ENCODE assay signal across 30 mouse cellular contexts in genomic region chr7:107403261-107403660, GRCm38 (mm10). TPM values are rescaled to one million over a fixed set of nuclear protein-coding genes. Genes with fewer than 3 reads are reported as not detected.
DNase-seq lines count a peak whose midpoint lies in the region; ATAC-seq and TF ChIP-seq lines count a peak whose summit lies in the region.
"Had no signal": no experiment of that assay in that cellular context is flagged by ENCODE, and none has a peak within 500 bp of the region (broad histone marks: within the 10 kb centered on the region; RNA-seq: fewer than 3 reads in every experiment).

No protein-coding gene starts in this region.

- no peak overlapping the region for H3K9ac ChIP-seq in hindbrain, embryonic 15.5 days
- H3K9ac ChIP-seq in hindbrain, embryonic 16.5 days (ENCODE audit: low read depth, low read length), result no peak overlapping the region
- H3K9ac ChIP-seq in midbrain, postnatal 0 days (replicated peaks; ENCODE audit: low read length, poor library complexity, severe bottlenecking), result no peak overlapping the region
- H3K9ac ChIP-seq: embryonic facial prominence, embryonic 13.5 days; forebrain, embryonic 12.5 days; forebrain, embryonic 15.5 days; heart, embryonic 12.5 days; heart, embryonic 15.5 days; hindbrain, embryonic 14.5 days had no signal

- no peaks in the 10 kb centered on the region for H3K36me3 ChIP-seq in hindbrain, embryonic 15.5 days
- H3K36me3 ChIP-seq in hindbrain, embryonic 16.5 days (ENCODE audit: control insufficient read depth, insufficient read depth, low read length), result no peaks in the 10 kb centered on the region
- H3K36me3 ChIP-seq in midbrain, postnatal 0 days (ENCODE audit: insufficient read depth, low read length), result no peaks in the 10 kb centered on the region
- no peaks in the 10 kb centered on the region for H3K36me3 ChIP-seq in midbrain, embryonic 10.5 days
- H3K36me3 ChIP-seq: embryonic facial prominence, embryonic 10.5 days; embryonic facial prominence, embryonic 13.5 days; forebrain, embryonic 12.5 days; forebrain, embryonic 15.5 days; G1E; heart, embryonic 12.5 days; heart, embryonic 15.5 days had no signal

- ATAC-seq in hindbrain, embryonic 15.5 days (ENCODE audit: low FRiP score, low read depth), result 0 out of 2 replicates have a peak, but pooled peaks have one; percentile 14
- no peak; the same call in 1 of the 2 replicates for ATAC-seq in hindbrain, embryonic 16.5 days
- ATAC-seq in midbrain, postnatal 0 days (ENCODE audit: low FRiP score), result no peak
- ATAC-seq: forebrain, embryonic 15.5 days; inflammation-experienced regulatory T-cells, adult 6 months; intestine, embryonic 16.5 days; Patski had no signal

- H3K27me3 ChIP-seq in hindbrain, embryonic 15.5 days, result no peaks in the 10 kb centered on the region
- H3K27me3 ChIP-seq in hindbrain, embryonic 16.5 days (replicated peaks; ENCODE audit: control insufficient read depth, insufficient read depth, low read length), result no peaks in the 10 kb centered on the region
- no peaks in the 10 kb centered on the region for H3K27me3 ChIP-seq in midbrain, postnatal 0 days (ENCODE audit: insufficient read depth, low read length)
- no peaks in the 10 kb centered on the region for H3K27me3 ChIP-seq in midbrain, embryonic 10.5 days (ENCODE audit: low read depth, poor library complexity, severe bottlenecking)
- H3K27me3 ChIP-seq: embryonic facial prominence, embryonic 13.5 days; forebrain, embryonic 12.5 days; forebrain, embryonic 15.5 days; heart, embryonic 12.5 days; heart, embryonic 15.5 days; Patski had no signal

- H3K4me3 ChIP-seq in hindbrain, embryonic 15.5 days, result no peak overlapping the region
- H3K4me3 ChIP-seq in hindbrain, embryonic 16.5 days (ENCODE audit: low read length), result no peak overlapping the region
- H3K4me3 ChIP-seq in midbrain, postnatal 0 days (ENCODE audit: low read depth, low read length), result no peak overlapping the region
- H3K4me3 ChIP-seq in midbrain, embryonic 10.5 days, result no peak overlapping the region
- H3K4me3 ChIP-seq: embryonic facial prominence, embryonic 10.5 days; embryonic facial prominence, embryonic 13.5 days; erythroblast, embryonic 14.5 days; forebrain, embryonic 12.5 days; forebrain, embryonic 15.5 days; heart, embryonic 12.5 days; heart, embryonic 15.5 days had no signal

- H3K9me3 ChIP-seq in hindbrain, embryonic 15.5 days, result no peaks in the 10 kb centered on the region
- no peaks in the 10 kb centered on the region for H3K9me3 ChIP-seq in hindbrain, embryonic 16.5 days (ENCODE audit: control insufficient read depth, low read length)
- H3K9me3 ChIP-seq in midbrain, postnatal 0 days (ENCODE audit: low read length), result no peaks in the 10 kb centered on the region
- no peaks in the 10 kb centered on the region for H3K9me3 ChIP-seq in midbrain, embryonic 10.5 days (replicated peaks)
- H3K9me3 ChIP-seq: embryonic facial prominence, embryonic 10.5 days; embryonic facial prominence, embryonic 13.5 days; forebrain, embryonic 12.5 days; forebrain, embryonic 15.5 days; heart, embryonic 12.5 days; heart, embryonic 15.5 days had no signal

- DNase-seq in cerebellum, adult 8-10 months, result peak; percentile 40
- no peak for DNase-seq in cerebellum, adult 11 months
- DNase-seq in midbrain, postnatal 0 days (ENCODE audit: low spot score), result peak; percentile 36
- DNase-seq in midbrain, embryonic 10.5 days (ENCODE audit: low spot score), result no peak
- peak; percentile 36 for DNase-seq in brain, embryonic 14.5 days (ENCODE audit: low read depth)
- DNase-seq in spleen, adult 12 weeks (ENCODE audit: low spot score), result no peak
- DNase-seq: adrenal gland, postnatal 10 days; adrenal gland, postnatal 36 days; B cell, adult 2 months; embryo, embryonic 11 days; gastrocnemius, postnatal 25 days; heart, adult 18-20 months; heart, postnatal 10 days; heart, postnatal 36 days; kidney, adult 18-20 months had no signal

- H3K4me1 ChIP-seq in hindbrain, embryonic 15.5 days (replicated peaks), result no peaks in the 10 kb centered on the region
- H3K4me1 ChIP-seq in hindbrain, embryonic 16.5 days (ENCODE audit: control insufficient read depth, insufficient read depth, low read depth, low read length), result no peaks in the 10 kb centered on the region
- H3K4me1 ChIP-seq in midbrain, postnatal 0 days (ENCODE audit: insufficient read depth, low read length), result no peaks in the 10 kb centered on the region
- no peaks in the 10 kb centered on the region for H3K4me1 ChIP-seq in midbrain, embryonic 10.5 days
- H3K4me1 ChIP-seq: embryonic facial prominence, embryonic 10.5 days; embryonic facial prominence, embryonic 13.5 days; forebrain, embryonic 12.5 days; forebrain, embryonic 15.5 days; heart, embryonic 12.5 days; heart, embryonic 15.5 days had no signal

- no peak for TF ChIP-seq POLR2A in brain, embryonic 14.5 days (IDR thresholded peaks at IDR 0.05; ENCODE audit: borderline replicate concordance, extremely low read depth, insufficient read depth, insufficient read length, poor library complexity, severe bottlenecking)

- H3K27ac ChIP-seq in hindbrain, embryonic 15.5 days (replicated peaks), result no peak overlapping the region
- no peak overlapping the region for H3K27ac ChIP-seq in hindbrain, embryonic 16.5 days (ENCODE audit: low read depth, low read length)
- H3K27ac ChIP-seq in midbrain, postnatal 0 days (ENCODE audit: low read depth, low read length), result no peak overlapping the region
- no peak overlapping the region for H3K27ac ChIP-seq in midbrain, embryonic 10.5 days (replicated peaks)
- H3K27ac ChIP-seq: embryonic facial prominence, embryonic 10.5 days; embryonic facial prominence, embryonic 13.5 days; forebrain, embryonic 12.5 days; forebrain, embryonic 15.5 days; heart, embryonic 15.5 days; hindbrain, embryonic 14.5 days had no signal

- no peak for TF ChIP-seq CTCF in midbrain, postnatal 0 days (IDR thresholded peaks at IDR 0.05)
- TF ChIP-seq CTCF in brain, embryonic 14.5 days (IDR thresholded peaks at IDR 0.05; ENCODE audit: borderline replicate concordance, extremely low read depth, insufficient read depth, insufficient read length), result no peak

- no peak overlapping the region for H3K4me2 ChIP-seq in hindbrain, embryonic 15.5 days
- no peak overlapping the region for H3K4me2 ChIP-seq in hindbrain, embryonic 16.5 days (ENCODE audit: low read length)
- no peak overlapping the region for H3K4me2 ChIP-seq in midbrain, postnatal 0 days (ENCODE audit: low read depth, low read length, poor library complexity, severe bottlenecking)
- H3K4me2 ChIP-seq: embryonic facial prominence, embryonic 13.5 days; forebrain, embryonic 12.5 days; forebrain, embryonic 15.5 days; heart, embryonic 12.5 days; heart, embryonic 15.5 days; hindbrain, embryonic 14.5 days had no signal

- 77% methylated on average over 3 of the region's 3 CpGs for WGBS in hindbrain, embryonic 15.5 days
- WGBS in hindbrain, embryonic 16.5 days, result 75% methylated on average over 3 of the region's 3 CpGs
- WGBS in midbrain, postnatal 0 days, result 81% methylated on average over 3 of the region's 3 CpGs
- 87% methylated on average over 3 of the region's 3 CpGs for WGBS in midbrain, embryonic 10.5 days

RNA-seq across cellular contexts. Expression of gene Syt9, which starts 32.7 kb away (rescaled TPM):
- polyA plus RNA-seq in hindbrain, embryonic 15.5 days (2015; fragmentation: Nextera tagmentation; extraction: Ambion mirVana), result 11.5 and 12.7 TPM in 2 replicates
- 11.6 and 12.9 TPM in 2 replicates for polyA plus RNA-seq in hindbrain, embryonic 16.5 days (2015; fragmentation: Nextera tagmentation; extraction: Ambion mirVana)
- total RNA-seq in midbrain, postnatal 0 days (2014; rRNA removed), result 33.9 and 35.2 TPM in 2 replicates
- polyA plus RNA-seq in midbrain, postnatal 0 days (2015; fragmentation: Nextera tagmentation; extraction: Ambion mirVana), result 14.2 and 14.7 TPM in 2 replicates
- 2.8 and 3.0 TPM in 2 replicates for polyA plus RNA-seq in midbrain, embryonic 10.5 days (2016; fragmentation: Nextera tagmentation; extraction: Ambion mirVana)
- 9.1 and 12.3 TPM in 2 replicates for polyA plus RNA-seq in brain, embryonic 14.5 days (2012; rRNA removed)
- total RNA-seq: CH12.LX; heart, postnatal 36 days had no signal
- polyA plus RNA-seq: erythroblast, embryonic 14.5 days; G1E; inflammation-experienced regulatory T-cells, adult 6 months; Patski had no signal

Comparison
In these comparisons a context has a peak if more than half of its experiments do, and no peak if none do; other contexts are left out.
1. DNase-seq: peak in cerebellum, adult 8-10 months (single experiment), midbrain, postnatal 0 days (single experiment) and brain, embryonic 14.5 days (single experiment); none in cerebellum, adult 11 months (single experiment), midbrain, embryonic 10.5 days (single experiment) and spleen, adult 12 weeks (single experiment).